Mouse (Mus musculus) cortical plate, adult 2 months (tissue): ENCODE data around the gene Fer. TPM values are rescaled to one million over a fixed set of nuclear protein-coding genes. Genes with fewer than 3 reads are reported as not detected.

Experiments
- H3K27ac ChIP-seq: fragments of 200-500 bp; 2 replicates; pipeline ENCODE4 v1.5.1; 2012; ENCODE audit warnings: low read length, control low read depth, inconsistent platforms; ENCODE audit not compliant: insufficient read depth
- H3K4me1 ChIP-seq: fragments of 200-500 bp; 2 replicates; pipeline ENCODE4 v1.6.1; 2011; ENCODE audit warnings: low read length; ENCODE audit not compliant: control insufficient read depth, insufficient read depth
- H3K4me3 ChIP-seq: fragments of 200-500 bp; 2 replicates; pipeline ENCODE4 v1.5.1; 2011; ENCODE audit warnings: mild to moderate bottlenecking, low read length, control low read depth; ENCODE audit not compliant: insufficient read depth
- CTCF ChIP-seq: fragments of 200-500 bp; IDR thresholded peaks from 2 replicates; pipeline ENCODE4 v1.5.1; 2011; ENCODE audit warnings: mild to moderate bottlenecking, control low read depth, low read length; ENCODE audit not compliant: insufficient read depth; ENCODE audit errors: extremely low read depth
- POLR2A ChIP-seq: fragments of 200-500 bp; IDR thresholded peaks from 2 replicates; pipeline ENCODE4 v1.6.1; 2011; ENCODE audit warnings: mild to moderate bottlenecking, low read length, control low read depth; ENCODE audit not compliant: insufficient read depth; ENCODE audit errors: extremely low read depth
- polyA plus RNA-seq: library from polyadenylated mRNA; depleted of rRNA; stranded (reverse); fragments of >200 nt; gene quantifications from 2 replicates; pipeline ENCODE4 v1.2.3, GENCODE M21; 2012

Gene Fer
- polyA plus RNA-seq, 1 experiment = 10.5 TPM

DNA sequence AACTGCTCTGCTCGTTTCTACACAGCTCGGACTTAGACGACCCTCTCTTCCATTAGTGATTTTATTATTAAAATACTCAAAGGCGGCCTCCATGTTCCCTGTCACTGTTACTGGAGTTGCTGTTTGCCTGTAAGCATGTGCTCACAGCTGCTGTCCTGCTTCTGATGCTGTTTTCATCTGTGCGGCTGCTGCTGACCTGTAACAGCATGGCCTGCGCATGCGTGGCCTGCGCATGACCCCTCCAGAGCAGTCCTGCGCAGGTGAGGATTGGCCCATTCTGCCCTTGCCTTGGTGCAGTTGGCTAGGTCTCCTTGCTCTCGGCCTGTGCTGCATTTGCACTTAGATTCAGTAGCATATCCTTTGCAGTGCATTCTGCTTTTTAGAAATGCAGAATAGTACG, 259.7 kb downstream of the Fer start:
- H3K4me1 ChIP-seq = peaks cover 2% of the 10 kb centered on the region; the same call in 1 of the 2 replicates
- TF ChIP-seq POLR2A (no peak), CTCF (no peak)
- H3K4me3 ChIP-seq = no peak overlapping the region
- H3K27ac ChIP-seq = no peak overlapping the region

- H3K4me3 ChIP-seq = no peak overlapping the region
- no peak overlapping the region for H3K27ac ChIP-seq
- H3K4me1 ChIP-seq = peaks cover 2% of the 10 kb centered on the region; the same call in 1 of the 2 replicates
- TF ChIP-seq CTCF (no peak), POLR2A (no peak)
These were observed 260.9 kb downstream of the Fer start for GRCm38 (mm10) chr17:64123732-64124131.

GRCm38 (mm10) chr17:64126904-64127303, 264.0 kb downstream of the Fer start:
- TF ChIP-seq CTCF (no peak), POLR2A (no peak)
- no peak overlapping the region for H3K27ac ChIP-seq

DNA sequence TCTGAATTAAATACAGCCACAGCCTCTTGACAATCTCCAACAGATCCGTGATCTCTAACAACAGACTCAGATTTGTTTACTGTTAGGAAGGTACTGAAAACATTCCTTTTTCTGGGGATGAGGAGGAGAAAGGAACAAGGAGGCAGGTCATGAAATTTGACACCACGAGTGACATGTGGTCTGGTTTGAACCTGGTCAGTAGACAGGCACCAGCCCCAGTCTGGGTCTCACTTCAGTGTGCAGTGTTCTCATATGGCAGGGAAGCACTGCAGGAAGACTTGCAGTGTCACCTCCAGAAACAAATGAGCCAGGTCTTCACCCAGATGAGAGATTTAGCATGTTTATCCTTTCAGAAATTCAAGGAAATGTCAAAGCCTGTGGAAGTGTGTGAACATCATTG, 266.9 kb downstream of the Fer start:
- H3K27ac ChIP-seq = no peak overlapping the region
- H3K4me1 ChIP-seq = peaks cover 9% of the 10 kb centered on the region
- H3K4me3 ChIP-seq = no peak overlapping the region
- TF ChIP-seq POLR2A = no peak
- TF ChIP-seq CTCF = no peak

More at GRCm38 (mm10) chr17:64126904-64127303, 264.0 kb downstream of the Fer start:
- peaks cover 9% of the 10 kb centered on the region for H3K4me1 ChIP-seq
- H3K4me3 ChIP-seq = no peak overlapping the region

GRCm38 (mm10) chr17:64130356-64130755, 267.5 kb downstream of the Fer start:
- Histone ChIP-seq H3K4me3 (no peak overlapping the region), H3K27ac (no peak overlapping the region), H3K4me1 (peaks cover 9% of the 10 kb centered on the region)
- TF ChIP-seq CTCF (no peak), POLR2A (no peak)

DNA sequence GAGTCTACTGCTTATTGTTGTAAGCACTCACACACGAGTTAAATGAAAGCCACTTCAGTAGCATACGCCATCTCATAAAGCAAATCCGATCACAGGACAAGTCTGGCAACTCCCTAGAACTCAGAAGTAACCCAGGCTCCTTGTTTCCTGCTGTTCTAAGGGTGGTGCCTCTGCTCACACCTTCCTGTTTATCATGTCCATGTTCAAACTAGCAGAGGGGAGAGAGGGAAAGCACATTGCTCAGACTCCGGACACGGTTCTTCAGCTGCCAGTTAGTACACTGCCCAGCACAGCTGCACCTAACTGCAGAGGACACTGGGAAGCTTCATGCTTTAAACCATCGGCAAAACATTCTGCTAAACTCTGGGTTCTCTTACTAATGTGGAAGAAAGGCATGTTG, 269.3 kb downstream of the Fer start:
- Histone ChIP-seq H3K27ac (no peak overlapping the region), H3K4me3 (no peak overlapping the region)
- TF ChIP-seq CTCF (no peak), POLR2A (no peak)

DNA sequence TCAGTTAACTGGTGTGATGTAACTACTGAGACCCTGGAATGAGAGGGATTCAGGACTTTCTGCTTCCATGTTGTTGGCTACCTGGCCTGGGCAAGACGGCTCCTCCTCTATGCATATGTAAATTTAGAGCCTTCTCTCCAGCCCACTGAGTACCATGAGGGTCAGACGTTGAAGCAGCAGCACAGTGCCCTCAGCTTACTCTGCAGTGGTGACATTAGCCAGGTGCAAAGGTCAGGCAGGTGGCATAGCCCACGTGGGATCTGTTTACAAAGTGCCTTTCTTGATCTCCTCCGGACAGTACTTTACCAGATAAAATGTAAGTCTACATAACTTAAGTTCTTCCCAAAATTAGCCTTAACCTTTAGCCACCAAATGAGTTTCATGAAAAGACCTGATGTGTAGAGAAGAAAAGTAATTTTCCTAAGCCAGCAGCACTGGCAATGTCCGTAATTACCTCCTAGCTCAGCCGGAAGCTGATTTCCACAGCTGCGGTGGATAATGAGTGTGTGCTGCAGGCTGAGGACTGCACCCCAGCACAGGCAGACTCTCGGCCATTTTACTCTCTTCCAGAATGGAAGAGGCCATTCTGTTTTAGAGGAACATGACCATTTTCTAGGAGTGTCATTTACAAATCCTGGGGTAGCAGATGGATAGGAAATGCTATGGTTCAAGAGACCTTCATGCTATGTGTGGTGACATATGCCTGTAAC, 273.2 kb downstream of the Fer start:
- H3K4me3 ChIP-seq = no peak overlapping the region
- TF ChIP-seq CTCF = no peak
- TF ChIP-seq POLR2A = no peak
- H3K27ac ChIP-seq = no peak overlapping the region

More for the DNA sequence above, 269.3 kb downstream of the Fer start:
- H3K4me1 ChIP-seq = peaks cover 9% of the 10 kb centered on the region

GRCm38 (mm10) chr17:64138036-64138717, 275.3 kb downstream of the Fer start:
- TF ChIP-seq CTCF (no peak), POLR2A (no peak)
- Histone ChIP-seq H3K27ac (no peak overlapping the region), H3K4me3 (no peak overlapping the region), H3K4me1 (peaks cover 7% of the 10 kb centered on the region)

More for the DNA sequence above, 273.2 kb downstream of the Fer start:
- H3K4me1 ChIP-seq = peaks cover 7% of the 10 kb centered on the region

GRCm38 (mm10) chr17:64139231-64139915, 276.5 kb downstream of the Fer start:
- Histone ChIP-seq H3K4me3 (no peak overlapping the region), H3K4me1 (peaks cover 7% of the 10 kb centered on the region), H3K27ac (no peak overlapping the region)
- no peak for TF ChIP-seq POLR2A
- TF ChIP-seq CTCF = no peak
